Mouse (Mus musculus) myocyte (in vitro differentiated cells): ENCODE results near the gene Syndig1. TPM values are rescaled to one million over a fixed set of nuclear protein-coding genes. Genes with fewer than 3 reads are reported as not detected.

Experiments used
- H3K27me3 ChIP-seq: one replicate; pipeline ENCODE4 v1.6.1; 2011; ENCODE audit not compliant: control insufficient read depth, insufficient read depth, insufficient read length
- H3K36me3 ChIP-seq: one replicate; pipeline ENCODE4 v1.6.1; 2011; ENCODE audit not compliant: control insufficient read depth, insufficient read depth
- H3K4me2 ChIP-seq: one replicate; pipeline ENCODE4 v1.6.1; 2011; ENCODE audit warnings: low read depth, control low read depth
- H3K4me3 ChIP-seq: one replicate; pipeline ENCODE4 v1.5.1; 2011; ENCODE audit warnings: mild to moderate bottlenecking, control low read depth, moderate library complexity
- H3K79me2 ChIP-seq: one replicate; pipeline ENCODE4 v1.6.1; 2011; ENCODE audit not compliant: control insufficient read depth, insufficient read depth
- H3ac ChIP-seq: one replicate; pipeline ENCODE4 v1.6.1; 2011; ENCODE audit not compliant: control insufficient read depth, insufficient read length
- CEBPB ChIP-seq: IDR thresholded peaks from 2 replicates; pipeline ENCODE4 v1.6.1; 2011; ENCODE audit warnings: mild to moderate bottlenecking, moderate library complexity; ENCODE audit not compliant: poor library complexity, insufficient read depth, severe bottlenecking
- E2F4 ChIP-seq: IDR thresholded peaks from one replicate; pipeline ENCODE4 v1.6.1; 2011; ENCODE audit warnings: mild to moderate bottlenecking, control low read depth, moderate library complexity; ENCODE audit not compliant: insufficient read depth
- MAX ChIP-seq: IDR thresholded peaks from one replicate; pipeline ENCODE4 v1.6.1; 2011; ENCODE audit warnings: low read depth, mild to moderate bottlenecking, control low read depth
- MYOD1 ChIP-seq, 3 experiments: IDR thresholded peaks; one replicate each; pipeline ENCODE4 v1.6.1; 2011; ENCODE audit warnings: control low read depth in 2 of 3, low read depth in 2 of 3, mild to moderate bottlenecking in 2 of 3, moderate library complexity in 1 of 3; ENCODE audit not compliant: insufficient read length in 2 of 3, control insufficient read depth in 1 of 3
- MYOG ChIP-seq, 3 experiments: IDR thresholded peaks; one replicate each; pipeline ENCODE4 v1.6.1; 2011; ENCODE audit warnings: control low read depth in 2 of 3, low read depth in 2 of 3, mild to moderate bottlenecking in 2 of 3; ENCODE audit not compliant: insufficient read length in 2 of 3, control insufficient read depth in 1 of 3, insufficient read depth in 1 of 3
- POLR2A ChIP-seq: IDR thresholded peaks from one replicate; pipeline ENCODE4 v1.6.1; 2011; ENCODE audit warnings: low read depth, mild to moderate bottlenecking, control low read depth, moderate library complexity; ENCODE audit not compliant: insufficient read length
- POLR2AphosphoS2 ChIP-seq: IDR thresholded peaks from one replicate; pipeline ENCODE4 v1.6.1; 2011; ENCODE audit warnings: low read depth, control low read depth; ENCODE audit not compliant: insufficient read length
- REST ChIP-seq: IDR thresholded peaks from one replicate; pipeline ENCODE4 v1.6.1; 2011; ENCODE audit warnings: mild to moderate bottlenecking, control low read depth, moderate library complexity; ENCODE audit not compliant: insufficient read depth, insufficient read length
- SRF ChIP-seq: IDR thresholded peaks from one replicate; pipeline ENCODE4 v1.6.1; 2011; ENCODE audit warnings: low read depth; ENCODE audit not compliant: control insufficient read depth, insufficient read length
- TCF12 ChIP-seq: IDR thresholded peaks from one replicate; pipeline ENCODE4 v1.6.1; 2011; ENCODE audit warnings: mild to moderate bottlenecking, control low read depth; ENCODE audit not compliant: poor library complexity, insufficient read depth, severe bottlenecking
- TCF3 ChIP-seq: IDR thresholded peaks from one replicate; pipeline ENCODE4 v1.6.1; 2011; ENCODE audit warnings: low read depth, control low read depth; ENCODE audit not compliant: insufficient read length
- USF1 ChIP-seq: IDR thresholded peaks from one replicate; pipeline ENCODE4 v1.6.1; 2011; ENCODE audit warnings: low read depth, mild to moderate bottlenecking, control low read depth, moderate library complexity
- polyA plus RNA-seq: library from polyadenylated mRNA; unstranded; fragments of >200 nt; fragmentation: generic; extraction: Trizol; gene quantifications from one replicate; pipeline ENCODE4 v1.2.1, GENCODE M21; 2012; ENCODE audit warnings: missing spikeins

Syndig1 gene
- polyA plus RNA-seq, 1 experiment: not detected

DNA sequence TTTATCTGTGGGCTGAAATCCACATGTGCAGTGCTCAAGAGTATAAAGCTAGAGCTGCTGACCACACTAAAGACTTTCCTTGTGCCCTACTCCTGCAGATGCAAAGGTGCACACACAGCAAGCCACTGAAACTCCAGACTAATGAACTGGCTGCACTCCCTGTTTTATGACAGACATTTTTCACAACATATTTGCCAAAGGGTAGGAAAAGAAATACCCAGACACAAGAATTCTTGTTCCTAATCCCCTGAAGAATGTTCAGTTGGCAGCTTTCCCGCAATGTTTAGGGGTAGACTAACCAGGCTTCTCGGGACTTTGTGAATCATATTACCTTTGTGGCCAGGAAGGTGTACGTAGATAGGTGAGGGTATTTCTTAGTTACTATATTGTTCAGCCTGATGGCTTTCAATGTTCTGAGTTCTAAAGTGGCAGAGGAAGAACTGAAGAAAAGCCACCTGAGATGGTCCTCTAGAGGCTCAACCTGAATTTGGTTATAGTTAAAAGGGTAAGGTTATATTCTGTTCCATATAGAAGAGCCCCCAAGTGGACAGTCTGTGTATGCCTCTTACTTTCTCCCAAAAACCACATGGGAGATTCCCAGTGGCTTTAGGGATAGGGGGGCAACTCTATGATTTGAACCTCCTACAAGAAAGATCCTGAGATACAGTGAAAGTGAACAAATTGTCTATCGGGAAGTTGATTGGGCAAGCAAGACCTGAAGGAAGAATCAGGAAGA lies 169.5 kb downstream of the Syndig1 start:
- TF ChIP-seq MYOD1 (IDR thresholded peaks at IDR 0.05; ENCODE audit: control insufficient read depth in 1 of 3, insufficient read length in 2 of 3, low read depth in 2 of 3): no peak
- no peak for TF ChIP-seq POLR2AphosphoS2
- no peak for TF ChIP-seq TCF3
- no peak for TF ChIP-seq SRF
- no peak for TF ChIP-seq MAX
- no peak for TF ChIP-seq E2F4
- no peak for TF ChIP-seq POLR2A
- no peak for TF ChIP-seq MYOG (IDR thresholded peaks at IDR 0.05; ENCODE audit: control insufficient read depth in 1 of 3, insufficient read depth in 1 of 3, insufficient read length in 2 of 3, low read depth in 2 of 3)
- TF ChIP-seq USF1: no peak
- no peak for TF ChIP-seq REST
- no peak for TF ChIP-seq CEBPB
- no peak for TF ChIP-seq TCF12
- H3K27me3 ChIP-seq: no peaks in the 10 kb centered on the region
- no peak overlapping the region for H3ac ChIP-seq
- H3K4me2 ChIP-seq: no peak overlapping the region
- no peak overlapping the region for H3K4me3 ChIP-seq
- H3K36me3 ChIP-seq: no peaks in the 10 kb centered on the region
- no peaks in the 10 kb centered on the region for H3K79me2 ChIP-seq

DNA sequence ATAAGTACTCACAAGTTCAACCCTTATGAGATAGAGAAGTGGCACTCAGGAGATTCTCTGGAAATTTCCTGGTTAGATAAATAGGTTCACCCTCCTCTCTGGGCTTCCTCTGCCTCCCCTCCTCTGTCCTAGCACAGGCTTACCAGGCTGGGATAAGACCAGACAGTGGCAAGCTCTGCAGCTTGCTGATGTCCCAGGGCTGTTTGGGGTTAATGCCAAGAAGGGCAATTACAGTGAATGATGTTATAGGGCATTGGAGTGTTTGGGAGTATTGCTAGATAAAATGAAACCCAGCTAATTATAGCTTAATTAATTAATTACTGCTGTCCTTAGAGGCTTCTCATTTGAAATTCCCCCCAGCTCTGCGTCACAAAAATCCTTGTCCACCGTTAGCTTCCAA lies 171.6 kb downstream of the Syndig1 start:
- no peaks in the 10 kb centered on the region for H3K27me3 ChIP-seq
- H3ac ChIP-seq: no peak overlapping the region
- TF ChIP-seq USF1: no peak
- no peak for TF ChIP-seq E2F4
- no peak for TF ChIP-seq POLR2AphosphoS2
- no peak for TF ChIP-seq SRF
- TF ChIP-seq MAX: no peak
- no peak for TF ChIP-seq REST
- no peak for TF ChIP-seq MYOG (IDR thresholded peaks at IDR 0.05; ENCODE audit: control insufficient read depth in 1 of 3, insufficient read depth in 1 of 3, insufficient read length in 2 of 3, low read depth in 2 of 3)
- TF ChIP-seq POLR2A: no peak
- TF ChIP-seq TCF12: no peak
- TF ChIP-seq CEBPB: no peak
- no peak for TF ChIP-seq TCF3
- no peak for TF ChIP-seq MYOD1 (IDR thresholded peaks at IDR 0.05; ENCODE audit: control insufficient read depth in 1 of 3, insufficient read length in 2 of 3, low read depth in 2 of 3)

DNA sequence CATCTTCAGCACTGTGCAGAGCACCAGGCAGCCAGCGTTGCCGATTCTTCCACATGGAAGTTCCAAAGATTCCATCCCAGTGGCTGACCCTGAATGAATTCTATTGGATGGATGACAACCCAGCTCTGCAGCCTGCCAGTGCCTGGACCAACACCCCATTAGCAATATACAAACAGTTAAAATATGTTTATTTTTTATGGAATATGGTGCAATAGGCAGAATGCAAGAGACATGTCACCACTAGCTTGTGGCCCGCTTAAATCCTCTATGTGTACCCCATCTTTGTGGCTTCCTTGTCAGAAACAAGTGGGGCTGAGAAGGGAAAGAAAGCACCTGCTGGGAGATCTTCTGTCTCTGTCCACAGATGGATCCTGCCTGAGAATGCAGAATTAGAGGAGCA lies 174.5 kb downstream of the Syndig1 start:
- Histone ChIP-seq H3K79me2 (no peaks in the 10 kb centered on the region), H3K4me2 (no peak overlapping the region), H3K36me3 (no peaks in the 10 kb centered on the region), H3K4me3 (no peak overlapping the region), H3K27me3 (no peaks in the 10 kb centered on the region), H3ac (no peak overlapping the region)
- no peak for TF ChIP-seq MYOG (IDR thresholded peaks at IDR 0.05; ENCODE audit: control insufficient read depth in 1 of 3, insufficient read depth in 1 of 3, insufficient read length in 2 of 3, low read depth in 2 of 3)
- no peak for TF ChIP-seq REST

More for the DNA sequence above, 171.6 kb downstream of the Syndig1 start:
- Histone ChIP-seq H3K4me2 (no peak overlapping the region), H3K79me2 (no peaks in the 10 kb centered on the region), H3K36me3 (no peaks in the 10 kb centered on the region), H3K4me3 (no peak overlapping the region)

DNA sequence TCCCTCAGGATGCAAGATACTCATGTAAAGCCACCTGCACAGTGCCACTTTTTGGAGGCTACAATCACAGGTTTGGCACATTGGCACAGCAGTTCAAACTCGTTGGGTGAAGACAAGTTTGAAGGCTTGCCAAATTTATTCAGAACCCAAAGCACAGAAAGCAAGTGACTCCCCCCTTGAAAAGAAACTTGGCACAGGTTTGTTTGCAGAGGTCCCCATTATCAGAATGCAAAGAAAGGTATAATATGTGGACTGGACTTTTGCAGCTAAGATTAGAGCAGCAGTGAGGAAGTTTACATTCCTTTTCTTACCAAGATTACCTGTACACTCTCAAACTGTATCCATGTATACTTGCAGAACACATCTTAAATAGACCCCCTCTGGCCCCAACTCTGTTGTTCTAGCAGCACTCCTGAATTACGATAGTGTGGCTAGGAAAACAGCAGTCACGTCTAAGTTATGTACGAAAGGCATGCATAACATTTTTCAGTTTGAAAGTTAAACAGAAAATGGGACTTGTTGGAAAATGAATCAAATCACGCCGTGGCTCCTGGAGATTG lies 183.9 kb downstream of the Syndig1 start:
- Histone ChIP-seq H3K27me3 (no peaks in the 10 kb centered on the region), H3K4me2 (no peak overlapping the region), H3K36me3 (no peaks in the 10 kb centered on the region), H3K4me3 (no peak overlapping the region), H3K79me2 (no peaks in the 10 kb centered on the region), H3ac (no peak overlapping the region)
- TF ChIP-seq REST (no peak), TCF12 (no peak), TCF3 (no peak), USF1 (no peak), SRF (no peak), POLR2A (no peak), CEBPB (no peak), MYOD1 (IDR thresholded peaks at IDR 0.05; ENCODE audit: control insufficient read depth in 1 of 3, insufficient read length in 2 of 3, low read depth in 2 of 3) (no peak), E2F4 (no peak), POLR2AphosphoS2 (no peak), MAX (no peak), MYOG (IDR thresholded peaks at IDR 0.05; ENCODE audit: control insufficient read depth in 1 of 3, insufficient read depth in 1 of 3, insufficient read length in 2 of 3, low read depth in 2 of 3) (no peak)

DNA sequence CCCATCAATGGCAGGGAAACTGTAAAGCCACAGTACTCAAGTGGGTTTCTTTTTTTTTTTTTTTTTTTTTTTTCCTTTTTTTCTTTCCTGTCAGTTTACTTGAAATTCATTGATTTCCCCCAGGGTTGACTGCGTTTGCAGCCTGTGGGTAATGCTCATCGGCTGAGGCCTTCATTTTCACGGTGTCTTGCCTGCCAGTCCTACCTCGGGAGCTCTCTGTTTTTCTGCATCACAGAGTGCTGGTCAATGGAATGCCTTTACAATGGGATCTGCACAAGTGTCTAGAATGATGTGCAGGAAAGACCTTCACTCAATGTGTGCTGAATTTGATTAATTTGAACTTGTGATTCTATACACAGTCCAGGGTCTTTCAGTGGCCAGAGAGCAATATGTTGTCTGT lies 184.8 kb downstream of the Syndig1 start:
- no peak for TF ChIP-seq CEBPB
- no peak for TF ChIP-seq MYOD1 (IDR thresholded peaks at IDR 0.05; ENCODE audit: control insufficient read depth in 1 of 3, insufficient read length in 2 of 3, low read depth in 2 of 3)
- no peak for TF ChIP-seq E2F4
- no peak for TF ChIP-seq REST
- TF ChIP-seq TCF3: no peak
- no peak for TF ChIP-seq MYOG (IDR thresholded peaks at IDR 0.05; ENCODE audit: control insufficient read depth in 1 of 3, insufficient read depth in 1 of 3, insufficient read length in 2 of 3, low read depth in 2 of 3)
- no peak for TF ChIP-seq POLR2AphosphoS2
- TF ChIP-seq TCF12: no peak
- TF ChIP-seq USF1: no peak
- no peak for TF ChIP-seq POLR2A
- no peak for TF ChIP-seq SRF
- no peak for TF ChIP-seq MAX

More for the DNA sequence above, 184.8 kb downstream of the Syndig1 start:
- Histone ChIP-seq H3K36me3 (no peaks in the 10 kb centered on the region), H3K27me3 (no peaks in the 10 kb centered on the region), H3K4me2 (no peak overlapping the region), H3K79me2 (no peaks in the 10 kb centered on the region), H3K4me3 (no peak overlapping the region), H3ac (no peak overlapping the region)
